Mouse (Mus musculus) hindbrain, postnatal 0 days (tissue): ENCODE measurements around the gene Eef1e1. TPM values are rescaled to one million over a fixed set of nuclear protein-coding genes. Genes with fewer than 3 reads are reported as not detected.

Source experiments
- ATAC-seq: fragments of 200-750 bp; cut with Nextera tagmentation; 2 replicates; pipeline ENCODE4 v1.8.0; 2017; ENCODE audit warnings: mild to moderate bottlenecking, moderate TSS enrichment, moderate library complexity
- DNase-seq: peaks from one replicate; pipeline ENCODE4 v3.0.0-alpha.2; 2015; ENCODE audit warnings: low spot score
- H3K27ac ChIP-seq: fragments of 300-500 bp; sonication (generic); 2 replicates; pipeline ENCODE4 v1.5.1; 2014; ENCODE audit warnings: mild to moderate bottlenecking
- H3K27me3 ChIP-seq: fragments of 300-500 bp; sonication (generic); 2 replicates; pipeline ENCODE4 v1.6.1; 2014; ENCODE audit warnings: low read length, mixed read lengths; ENCODE audit not compliant: insufficient read depth
- H3K36me3 ChIP-seq: fragments of 300-500 bp; sonication (generic); 2 replicates; pipeline ENCODE4 v1.6.1; 2014; ENCODE audit warnings: low read length, mixed read lengths; ENCODE audit not compliant: insufficient read depth
- H3K4me1 ChIP-seq: fragments of 300-500 bp; sonication (generic); 2 replicates; pipeline ENCODE4 v1.6.1; 2014; ENCODE audit warnings: antibody characterized with exemption, low read length, mixed read lengths; ENCODE audit not compliant: insufficient read depth
- H3K4me2 ChIP-seq: fragments of 300-500 bp; sonication (generic); 2 replicates; pipeline ENCODE4 v1.6.1; 2014; ENCODE audit warnings: low read depth, mild to moderate bottlenecking, low read length, moderate library complexity, mixed read lengths
- H3K4me3 ChIP-seq: fragments of 300-500 bp; sonication (generic); 2 replicates; pipeline ENCODE4 v1.5.1; 2014; ENCODE audit warnings: low read length
- H3K9ac ChIP-seq: fragments of 300-500 bp; sonication (generic); replicated peaks from 2 replicates; pipeline ENCODE4 v1.6.1; 2014; ENCODE audit warnings: mild to moderate bottlenecking, low read length, moderate library complexity, mixed read lengths
- H3K9me3 ChIP-seq: fragments of 300-500 bp; sonication (generic); 2 replicates; pipeline ENCODE4 v1.6.1; 2016; ENCODE audit warnings: low read length, mixed read lengths
- CTCF ChIP-seq: IDR thresholded peaks from 2 replicates; pipeline ENCODE4 v1.5.1; 2016; ENCODE audit warnings: antibody characterized with exemption, control low read depth, low read depth
- WGBS: fragments of 180-500 bp; shearing (Covaris S2); extraction: QIAGEN DNeasy Blood & Tissue Kit; methylation state at CpG from one replicate; pipeline ENCODE4 v1.1.7; 2014; 5-methylcytosine and 5-hydroxymethylcytosine counted together
- polyA plus RNA-seq: library from polyadenylated mRNA; unstranded; fragments of >200 nt; fragmentation: Nextera tagmentation; extraction: Ambion mirVana; gene quantifications from 2 replicates; pipeline ENCODE4 v1.2.1, GENCODE M21; 2015
- total RNA-seq: library from RNA; depleted of rRNA; stranded (reverse); fragments of >200 nt; gene quantifications from 2 replicates; pipeline ENCODE4 v1.2.3, GENCODE M21; 2014; rRNA removed

The Eef1e1 gene
- total and polyA plus RNA-seq, 2 experiments from 2014 or later = 36.6 to 107 TPM

DNA sequence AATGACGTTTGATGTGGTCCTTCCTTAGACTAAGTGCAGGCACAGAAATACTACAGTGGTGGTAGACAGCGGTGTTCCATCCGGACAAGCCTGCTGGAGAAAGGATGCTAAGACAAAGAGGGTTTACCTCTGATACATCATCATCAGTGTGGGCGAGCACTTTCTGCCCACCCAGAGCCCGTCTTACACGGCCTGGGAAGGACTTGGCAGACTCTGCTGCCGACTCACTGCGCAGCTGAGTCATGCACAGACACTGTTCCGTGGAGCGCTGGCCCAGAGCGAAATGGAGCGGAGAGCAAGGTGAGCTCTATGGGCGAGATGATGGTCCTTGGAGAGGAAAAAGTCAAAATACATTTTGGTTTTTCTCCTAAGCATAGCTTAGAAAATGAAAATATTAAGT lies 55.9 kb downstream of the Eef1e1 start:
- Histone ChIP-seq H3K27ac (no peak overlapping the region), H3K36me3 (no peaks in the 10 kb centered on the region; the same call in 1 of the 2 replicates), H3K4me2 (no peak overlapping the region), H3K4me3 (no peak overlapping the region), H3K9ac (no peak overlapping the region), H3K9me3 (no peaks in the 10 kb centered on the region), H3K27me3 (no peaks in the 10 kb centered on the region), H3K4me1 (no peaks in the 10 kb centered on the region)
- no peak for TF ChIP-seq CTCF
- 86% methylated on average over 13 of the region's 13 CpGs for WGBS
- ATAC-seq = no peak
- DNase-seq = no peak

DNA sequence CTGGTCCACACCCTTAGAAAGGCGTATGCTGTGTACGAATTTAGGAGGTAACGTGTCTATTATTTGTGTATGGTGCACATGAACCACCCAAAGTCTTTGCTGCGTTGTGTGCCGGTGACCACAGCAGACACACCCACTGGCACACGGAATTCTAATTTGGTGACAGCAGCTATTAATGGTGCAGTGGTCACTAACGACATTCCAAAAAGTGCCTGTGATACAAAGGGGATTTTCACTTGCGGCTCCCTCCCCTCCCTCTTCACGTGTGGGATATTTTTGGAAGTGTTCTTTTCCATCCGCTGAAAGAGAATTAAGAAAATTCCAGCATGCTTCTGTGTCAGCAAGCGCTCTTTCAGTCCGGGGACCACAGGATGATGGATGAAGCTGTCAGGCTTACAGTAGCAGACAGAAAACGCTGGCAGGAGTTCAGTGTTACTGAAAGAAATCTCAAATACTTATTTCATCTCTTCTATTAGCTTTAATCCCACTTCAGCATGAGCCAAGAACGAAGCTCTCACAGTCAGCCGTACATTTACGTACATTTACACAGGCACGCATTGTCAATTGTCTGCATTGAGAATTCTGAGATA lies 56.5 kb downstream of the Eef1e1 start:
- DNase-seq = peak; percentile 27
- no peak for ATAC-seq
- 60% methylated on average over 17 of the region's 17 CpGs for WGBS
- Histone ChIP-seq H3K4me2 (no peak overlapping the region), H3K9ac (no peak overlapping the region), H3K9me3 (no peaks in the 10 kb centered on the region), H3K4me1 (no peaks in the 10 kb centered on the region), H3K27me3 (no peaks in the 10 kb centered on the region), H3K36me3 (no peaks in the 10 kb centered on the region; the same call in 1 of the 2 replicates), H3K4me3 (no peak overlapping the region), H3K27ac (no peak overlapping the region)
- TF ChIP-seq CTCF = no peak

DNA sequence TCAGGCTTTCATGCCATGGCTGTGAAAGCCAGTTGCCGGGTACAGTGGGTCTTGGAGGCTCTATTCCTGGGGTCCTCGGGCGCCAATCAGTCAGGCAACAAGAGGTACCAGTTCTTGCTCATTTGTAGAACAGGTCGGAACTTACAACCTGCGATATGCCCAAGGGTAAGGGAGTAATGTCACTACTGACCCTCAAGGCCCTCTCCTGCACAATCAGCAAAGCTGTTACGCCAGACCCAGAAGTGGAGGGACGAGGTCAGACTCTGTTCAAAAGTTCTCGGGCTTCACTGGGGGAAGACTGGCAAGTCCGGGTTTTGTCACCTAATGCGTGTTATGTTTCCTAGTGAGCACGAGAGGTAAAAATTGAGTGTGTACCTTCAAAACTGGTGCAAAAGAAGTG lies 58.0 kb downstream of the Eef1e1 start:
- Histone ChIP-seq H3K9ac (no peak overlapping the region), H3K9me3 (no peaks in the 10 kb centered on the region), H3K4me3 (no peak overlapping the region), H3K4me2 (no peak overlapping the region), H3K36me3 (no peaks in the 10 kb centered on the region; the same call in 1 of the 2 replicates), H3K27ac (no peak overlapping the region), H3K27me3 (no peaks in the 10 kb centered on the region), H3K4me1 (no peaks in the 10 kb centered on the region)
- no peak for ATAC-seq
- TF ChIP-seq CTCF = no peak
- 86% methylated on average over 11 of the region's 11 CpGs for WGBS
- DNase-seq = no peak

DNA sequence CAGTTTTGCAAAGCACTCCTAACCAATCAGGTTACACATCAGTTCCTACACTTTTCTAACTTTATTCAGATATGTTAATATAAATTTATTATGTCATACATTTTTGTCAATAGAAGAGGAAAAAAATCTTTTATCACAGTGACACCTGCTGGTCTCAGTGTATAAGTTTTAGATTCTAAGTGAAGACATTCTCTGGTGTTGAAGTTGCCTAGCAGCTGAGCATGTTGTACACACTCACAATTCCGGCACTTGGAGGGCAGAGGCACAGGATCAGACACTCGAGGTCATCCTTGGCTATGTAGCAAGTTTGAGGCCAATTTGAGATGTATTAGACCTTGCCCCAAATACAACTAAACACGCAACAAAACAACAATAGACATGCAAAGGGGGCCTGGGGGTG lies 61.8 kb downstream of the Eef1e1 start:
- H3K27ac ChIP-seq = no peak overlapping the region
- no peak overlapping the region for H3K4me3 ChIP-seq
- no peaks in the 10 kb centered on the region for H3K9me3 ChIP-seq
- DNase-seq = peak; percentile 72
- H3K4me2 ChIP-seq = no peak overlapping the region
- H3K9ac ChIP-seq = no peak overlapping the region
- H3K36me3 ChIP-seq = no peaks in the 10 kb centered on the region; the same call in 1 of the 2 replicates
- H3K27me3 ChIP-seq = no peaks in the 10 kb centered on the region
- no peak for ATAC-seq
- WGBS = 55% methylated on average over 3 of the region's 3 CpGs
- peak; percentile 56 for TF ChIP-seq CTCF
- no peaks in the 10 kb centered on the region for H3K4me1 ChIP-seq

DNA sequence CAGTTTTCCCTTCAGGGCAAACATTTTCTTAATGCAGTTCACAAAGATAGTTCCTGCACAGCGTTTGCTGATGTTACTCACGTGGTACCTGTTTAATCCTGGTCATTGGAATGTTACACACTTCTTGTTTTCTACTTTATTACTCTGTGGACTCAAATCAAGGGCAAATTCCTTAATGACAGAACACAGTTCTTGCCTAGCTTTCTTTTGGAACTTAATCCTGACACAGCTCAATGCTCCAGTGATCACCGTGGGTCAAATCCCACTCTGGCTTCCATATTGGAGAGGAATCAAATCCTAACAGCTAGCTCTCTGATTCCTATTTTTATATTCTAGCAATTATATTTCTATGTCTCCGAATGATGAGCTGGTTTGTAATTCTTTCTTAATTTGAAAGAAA lies 62.4 kb downstream of the Eef1e1 start:
- 80% methylated on average over 4 of the region's 4 CpGs for WGBS
- H3K27me3 ChIP-seq = no peaks in the 10 kb centered on the region
- H3K4me3 ChIP-seq = no peak overlapping the region
- H3K9me3 ChIP-seq = no peaks in the 10 kb centered on the region
- no peak overlapping the region for H3K27ac ChIP-seq
- no peak overlapping the region for H3K9ac ChIP-seq
- H3K36me3 ChIP-seq = no peaks in the 10 kb centered on the region; the same call in 1 of the 2 replicates
- no peak for DNase-seq
- H3K4me1 ChIP-seq = no peaks in the 10 kb centered on the region
- TF ChIP-seq CTCF = no peak
- H3K4me2 ChIP-seq = no peak overlapping the region
- no peak for ATAC-seq

Other genes with a start within 250 kb of the Eef1e1 start
- gene Txndc5, start 130.2 kb downstream of the Eef1e1 start, total RNA-seq = 92.2 and 110 TPM in 2 replicates
- gene Txndc5, start 130.2 kb downstream of the Eef1e1 start, polyA plus RNA-seq = 76.9 and 81.0 TPM in 2 replicates
- 9.7 and 10.1 TPM in 2 replicates for gene Bloc1s5, start 23.9 kb downstream of the Eef1e1 start, total RNA-seq
- 22.2 and 23.5 TPM in 2 replicates for gene Bloc1s5, start 23.9 kb downstream of the Eef1e1 start, polyA plus RNA-seq